Mouse (Mus musculus): Measurements from ENCODE around the gene Rbm44. TPM values are rescaled to one million over a fixed set of nuclear protein-coding genes. Genes with fewer than 3 reads are reported as not detected.

Gene Rbm44
- polyA plus RNA-seq, 1 experiment: 14.4 TPM

- TF ChIP-seq CTCF (IDR thresholded peaks at IDR 0.05; ENCODE audit: control insufficient read depth, insufficient read depth, insufficient replicate concordance, low read depth, low read length) (no peak), POLR2A (IDR thresholded peaks at IDR 0.05; ENCODE audit: control insufficient read depth, low read depth, low read length) (no peak)
- H3K27ac ChIP-seq (ENCODE audit: control insufficient read depth, insufficient read depth, low read depth, low read length): no peak overlapping the region
- no peaks in the 10 kb centered on the region for H3K36me3 ChIP-seq (ENCODE audit: control insufficient read depth, insufficient read depth, low read length)
- no peak overlapping the region for H3K4me3 ChIP-seq (ENCODE audit: control insufficient read depth, low read depth, low read length)
- no peaks in the 10 kb centered on the region for H3K4me1 ChIP-seq (ENCODE audit: control insufficient read depth, insufficient read depth, low read length)
- H3K27me3 ChIP-seq (ENCODE audit: control insufficient read depth, insufficient read depth, low read length): no peaks in the 10 kb centered on the region
These were observed 21.4 kb upstream of the Rbm44 start for GRCm38 (mm10) chr1:91123466-91123865.

- no peak for TF ChIP-seq POLR2A (IDR thresholded peaks at IDR 0.05; ENCODE audit: control insufficient read depth, low read depth, low read length)
- peak; percentile 82; the same call in 1 of the 2 replicates for TF ChIP-seq CTCF (IDR thresholded peaks at IDR 0.05; ENCODE audit: control insufficient read depth, insufficient read depth, insufficient replicate concordance, low read depth, low read length)
- no peak overlapping the region for H3K27ac ChIP-seq (ENCODE audit: control insufficient read depth, insufficient read depth, low read depth, low read length)
- no peak overlapping the region for H3K4me3 ChIP-seq (ENCODE audit: control insufficient read depth, low read depth, low read length)
- no peaks in the 10 kb centered on the region for H3K4me1 ChIP-seq (ENCODE audit: control insufficient read depth, insufficient read depth, low read length)
- H3K27me3 ChIP-seq (ENCODE audit: control insufficient read depth, insufficient read depth, low read length): no peaks in the 10 kb centered on the region
- H3K36me3 ChIP-seq (ENCODE audit: control insufficient read depth, insufficient read depth, low read length): no peaks in the 10 kb centered on the region
These were observed 16.0 kb upstream of the Rbm44 start for GRCm38 (mm10) chr1:91128849-91129248.

- H3K27me3 ChIP-seq (ENCODE audit: control insufficient read depth, insufficient read depth, low read length): no peaks in the 10 kb centered on the region
- H3K4me3 ChIP-seq (ENCODE audit: control insufficient read depth, low read depth, low read length): no peak overlapping the region
- no peaks in the 10 kb centered on the region for H3K36me3 ChIP-seq (ENCODE audit: control insufficient read depth, insufficient read depth, low read length)
- TF ChIP-seq CTCF (IDR thresholded peaks at IDR 0.05; ENCODE audit: control insufficient read depth, insufficient read depth, insufficient replicate concordance, low read depth, low read length) (no peak), POLR2A (IDR thresholded peaks at IDR 0.05; ENCODE audit: control insufficient read depth, low read depth, low read length) (no peak)
- no peaks in the 10 kb centered on the region for H3K4me1 ChIP-seq (ENCODE audit: control insufficient read depth, insufficient read depth, low read length)
- H3K27ac ChIP-seq (ENCODE audit: control insufficient read depth, insufficient read depth, low read depth, low read length): no peak overlapping the region
These were observed 7.9 kb upstream of the Rbm44 start for GRCm38 (mm10) chr1:91137036-91137435.

- H3K27me3 ChIP-seq (ENCODE audit: control insufficient read depth, insufficient read depth, low read length): no peaks in the 10 kb centered on the region
- H3K36me3 ChIP-seq (ENCODE audit: control insufficient read depth, insufficient read depth, low read length): no peaks in the 10 kb centered on the region
- H3K27ac ChIP-seq (ENCODE audit: control insufficient read depth, insufficient read depth, low read depth, low read length): no peak overlapping the region
- TF ChIP-seq CTCF (IDR thresholded peaks at IDR 0.05; ENCODE audit: control insufficient read depth, insufficient read depth, insufficient replicate concordance, low read depth, low read length) (no peak), POLR2A (IDR thresholded peaks at IDR 0.05; ENCODE audit: control insufficient read depth, low read depth, low read length) (no peak)
- H3K4me1 ChIP-seq (ENCODE audit: control insufficient read depth, insufficient read depth, low read length): no peaks in the 10 kb centered on the region
- H3K4me3 ChIP-seq (ENCODE audit: control insufficient read depth, low read depth, low read length): no peak overlapping the region
These were observed 6.6 kb downstream of the Rbm44 start for GRCm38 (mm10) chr1:91151509-91151908.

- Histone ChIP-seq H3K4me3 (ENCODE audit: control insufficient read depth, low read depth, low read length) (no peak overlapping the region), H3K27me3 (ENCODE audit: control insufficient read depth, insufficient read depth, low read length) (no peaks in the 10 kb centered on the region), H3K4me1 (ENCODE audit: control insufficient read depth, insufficient read depth, low read length) (no peaks in the 10 kb centered on the region), H3K36me3 (ENCODE audit: control insufficient read depth, insufficient read depth, low read length) (peaks cover 2% of the 10 kb centered on the region), H3K27ac (ENCODE audit: control insufficient read depth, insufficient read depth, low read depth, low read length) (no peak overlapping the region)
- no peak for TF ChIP-seq CTCF (IDR thresholded peaks at IDR 0.05; ENCODE audit: control insufficient read depth, insufficient read depth, insufficient replicate concordance, low read depth, low read length)
- TF ChIP-seq POLR2A (IDR thresholded peaks at IDR 0.05; ENCODE audit: control insufficient read depth, low read depth, low read length): no peak
These were observed 21.9 kb downstream of the Rbm44 start for GRCm38 (mm10) chr1:91166798-91167197.

GRCm38 (mm10) chr1:91169157-91169556, 24.3 kb downstream of the Rbm44 start:
- H3K4me3 ChIP-seq (ENCODE audit: control insufficient read depth, low read depth, low read length): no peak overlapping the region
- H3K27me3 ChIP-seq (ENCODE audit: control insufficient read depth, insufficient read depth, low read length): no peaks in the 10 kb centered on the region
- TF ChIP-seq POLR2A (IDR thresholded peaks at IDR 0.05; ENCODE audit: control insufficient read depth, low read depth, low read length): no peak
- no peaks in the 10 kb centered on the region for H3K4me1 ChIP-seq (ENCODE audit: control insufficient read depth, insufficient read depth, low read length)
- H3K27ac ChIP-seq (ENCODE audit: control insufficient read depth, insufficient read depth, low read depth, low read length): no peak overlapping the region
- H3K36me3 ChIP-seq (ENCODE audit: control insufficient read depth, insufficient read depth, low read length): peaks cover 2% of the 10 kb centered on the region

GRCm38 (mm10) chr1:91174796-91175195, 29.9 kb downstream of the Rbm44 start:
- H3K27me3 ChIP-seq (ENCODE audit: control insufficient read depth, insufficient read depth, low read length): no peaks in the 10 kb centered on the region
- no peak overlapping the region for H3K27ac ChIP-seq (ENCODE audit: control insufficient read depth, insufficient read depth, low read depth, low read length)
- no peaks in the 10 kb centered on the region for H3K36me3 ChIP-seq (ENCODE audit: control insufficient read depth, insufficient read depth, low read length)
- TF ChIP-seq POLR2A (IDR thresholded peaks at IDR 0.05; ENCODE audit: control insufficient read depth, low read depth, low read length) (no peak), CTCF (IDR thresholded peaks at IDR 0.05; ENCODE audit: control insufficient read depth, insufficient read depth, insufficient replicate concordance, low read depth, low read length) (no peak)
- H3K4me1 ChIP-seq (ENCODE audit: control insufficient read depth, insufficient read depth, low read length): peaks cover 4% of the 10 kb centered on the region
- no peak overlapping the region for H3K4me3 ChIP-seq (ENCODE audit: control insufficient read depth, low read depth, low read length)

- TF ChIP-seq CTCF (IDR thresholded peaks at IDR 0.05; ENCODE audit: control insufficient read depth, insufficient read depth, insufficient replicate concordance, low read depth, low read length): no peak
- TF ChIP-seq POLR2A (IDR thresholded peaks at IDR 0.05; ENCODE audit: control insufficient read depth, low read depth, low read length): no peak
- Histone ChIP-seq H3K27ac (ENCODE audit: control insufficient read depth, insufficient read depth, low read depth, low read length) (no peak overlapping the region), H3K36me3 (ENCODE audit: control insufficient read depth, insufficient read depth, low read length) (no peaks in the 10 kb centered on the region), H3K4me3 (ENCODE audit: control insufficient read depth, low read depth, low read length) (no peak overlapping the region), H3K4me1 (ENCODE audit: control insufficient read depth, insufficient read depth, low read length) (peaks cover 4% of the 10 kb centered on the region), H3K27me3 (ENCODE audit: control insufficient read depth, insufficient read depth, low read length) (no peaks in the 10 kb centered on the region)
These were observed 31.1 kb downstream of the Rbm44 start for GRCm38 (mm10) chr1:91176026-91176425.
